Mouse (Mus musculus) hindbrain, postnatal 0 days (tissue): ENCODE results near the gene Gimap4. TPM values are rescaled to one million over a fixed set of nuclear protein-coding genes. Genes with fewer than 3 reads are reported as not detected.

ENCODE experiments used
- ATAC-seq: fragments of 200-750 bp; cut with Nextera tagmentation; 2 replicates; pipeline ENCODE4 v1.8.0; 2017; ENCODE audit warnings: mild to moderate bottlenecking, moderate TSS enrichment, moderate library complexity
- DNase-seq: peaks from one replicate; pipeline ENCODE4 v3.0.0-alpha.2; 2015; ENCODE audit warnings: low spot score
- H3K27ac ChIP-seq: fragments of 300-500 bp; sonication (generic); 2 replicates; pipeline ENCODE4 v1.5.1; 2014; ENCODE audit warnings: mild to moderate bottlenecking
- H3K27me3 ChIP-seq: fragments of 300-500 bp; sonication (generic); 2 replicates; pipeline ENCODE4 v1.6.1; 2014; ENCODE audit warnings: low read length, mixed read lengths; ENCODE audit not compliant: insufficient read depth
- H3K36me3 ChIP-seq: fragments of 300-500 bp; sonication (generic); 2 replicates; pipeline ENCODE4 v1.6.1; 2014; ENCODE audit warnings: low read length, mixed read lengths; ENCODE audit not compliant: insufficient read depth
- H3K4me1 ChIP-seq: fragments of 300-500 bp; sonication (generic); 2 replicates; pipeline ENCODE4 v1.6.1; 2014; ENCODE audit warnings: antibody characterized with exemption, low read length, mixed read lengths; ENCODE audit not compliant: insufficient read depth
- H3K4me2 ChIP-seq: fragments of 300-500 bp; sonication (generic); 2 replicates; pipeline ENCODE4 v1.6.1; 2014; ENCODE audit warnings: low read depth, mild to moderate bottlenecking, low read length, moderate library complexity, mixed read lengths
- H3K4me3 ChIP-seq: fragments of 300-500 bp; sonication (generic); 2 replicates; pipeline ENCODE4 v1.5.1; 2014; ENCODE audit warnings: low read length
- H3K9ac ChIP-seq: fragments of 300-500 bp; sonication (generic); replicated peaks from 2 replicates; pipeline ENCODE4 v1.6.1; 2014; ENCODE audit warnings: mild to moderate bottlenecking, low read length, moderate library complexity, mixed read lengths
- H3K9me3 ChIP-seq: fragments of 300-500 bp; sonication (generic); 2 replicates; pipeline ENCODE4 v1.6.1; 2016; ENCODE audit warnings: low read length, mixed read lengths
- CTCF ChIP-seq: IDR thresholded peaks from 2 replicates; pipeline ENCODE4 v1.5.1; 2016; ENCODE audit warnings: antibody characterized with exemption, control low read depth, low read depth
- WGBS: fragments of 180-500 bp; shearing (Covaris S2); extraction: QIAGEN DNeasy Blood & Tissue Kit; methylation state at CpG from one replicate; pipeline ENCODE4 v1.1.7; 2014; 5-methylcytosine and 5-hydroxymethylcytosine counted together
- polyA plus RNA-seq: library from polyadenylated mRNA; unstranded; fragments of >200 nt; fragmentation: Nextera tagmentation; extraction: Ambion mirVana; gene quantifications from 2 replicates; pipeline ENCODE4 v1.2.1, GENCODE M21; 2015
- total RNA-seq: library from RNA; depleted of rRNA; stranded (reverse); fragments of >200 nt; gene quantifications from 2 replicates; pipeline ENCODE4 v1.2.3, GENCODE M21; 2014; rRNA removed

The Gimap4 gene
- total and polyA plus RNA-seq, 2 experiments from 2014 or later, result 0.56 to 0.78 TPM

DNA sequence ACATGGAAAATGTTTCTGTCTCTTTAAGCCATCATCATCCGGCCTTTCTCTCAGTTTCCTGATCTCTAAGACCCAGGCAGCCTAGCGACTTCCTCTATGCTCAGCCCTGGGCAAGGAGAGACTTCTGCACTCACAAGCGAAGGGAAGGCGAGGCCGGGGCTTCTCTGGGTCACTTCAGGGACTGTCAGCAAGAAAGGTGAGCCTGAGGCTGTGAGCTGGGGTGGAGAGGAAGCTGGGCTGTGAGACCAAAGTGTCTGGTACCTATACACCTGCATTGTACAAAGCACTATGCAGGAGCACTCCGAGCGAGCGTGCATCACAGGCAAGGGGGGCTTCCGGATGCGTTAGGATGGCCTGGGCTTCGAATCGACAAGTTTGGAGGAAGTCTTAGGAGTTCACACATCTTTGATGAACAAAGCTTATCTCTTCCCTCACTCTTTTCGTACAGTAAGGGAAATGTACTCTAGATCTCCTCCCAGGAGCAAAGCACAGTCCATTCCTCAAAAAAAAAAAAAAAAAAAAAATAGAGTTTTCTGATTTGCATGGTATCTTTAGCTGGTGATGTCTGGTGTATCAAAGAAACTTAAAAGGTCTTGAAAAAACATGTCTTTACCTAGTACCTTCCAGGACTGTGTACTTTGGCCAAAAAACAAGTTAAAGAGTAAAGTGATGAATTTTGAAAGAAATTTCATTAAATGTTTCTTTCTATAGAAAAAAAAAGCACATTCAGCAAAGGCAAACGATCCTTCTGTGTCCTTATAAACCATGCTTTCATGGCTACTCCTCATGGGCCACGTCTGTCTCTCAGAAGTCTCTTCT, 54.8 kb downstream of the Gimap4 start, which contains the start of gene Gimap1:
Gene Gimap1 (plus strand): TSS at position 94 of the 819 bp plus-strand sequence.
- Histone ChIP-seq H3K27ac (no peak within 1 kb of the TSS), H3K27me3 (no peaks in the 10 kb centered on the region), H3K9ac (no peak within 1 kb of the TSS), H3K4me2 (no peak within 1 kb of the TSS), H3K9me3 (no peaks in the 10 kb centered on the region), H3K4me1 (peaks cover 5% of the 10 kb centered on the region; the same call in 1 of the 2 replicates), H3K36me3 (no peaks in the 10 kb centered on the region), H3K4me3 (no peak within 1 kb of the TSS)
- WGBS, result 78% methylated on average over 15 of the region's 15 CpGs
- DNase-seq (no peak), ATAC-seq (no peak)
- TF ChIP-seq CTCF, result no peak

DNA sequence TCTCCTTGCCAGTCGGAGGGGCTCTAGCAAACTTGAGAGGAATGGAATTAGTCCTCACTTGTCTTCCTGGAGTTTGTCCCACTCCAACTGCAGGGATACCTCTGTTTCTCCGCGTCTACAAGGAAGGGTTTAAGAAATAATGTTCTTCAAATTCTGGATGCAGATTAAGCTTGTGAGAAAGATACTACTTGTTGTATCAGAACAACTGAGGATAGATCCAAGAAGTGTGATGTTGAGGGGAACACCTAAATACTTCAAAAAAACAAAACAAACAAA, 55.4 kb downstream of the Gimap4 start:
- ATAC-seq (no peak), DNase-seq (no peak)
- 81% methylated on average over 3 of the region's 3 CpGs for WGBS
- Histone ChIP-seq H3K4me2 (no peak overlapping the region), H3K36me3 (no peaks in the 10 kb centered on the region), H3K27ac (no peak overlapping the region), H3K4me1 (peaks cover 5% of the 10 kb centered on the region; the same call in 1 of the 2 replicates), H3K9me3 (no peaks in the 10 kb centered on the region), H3K4me3 (no peak overlapping the region), H3K9ac (no peak overlapping the region), H3K27me3 (no peaks in the 10 kb centered on the region)
- TF ChIP-seq CTCF, result no peak

DNA sequence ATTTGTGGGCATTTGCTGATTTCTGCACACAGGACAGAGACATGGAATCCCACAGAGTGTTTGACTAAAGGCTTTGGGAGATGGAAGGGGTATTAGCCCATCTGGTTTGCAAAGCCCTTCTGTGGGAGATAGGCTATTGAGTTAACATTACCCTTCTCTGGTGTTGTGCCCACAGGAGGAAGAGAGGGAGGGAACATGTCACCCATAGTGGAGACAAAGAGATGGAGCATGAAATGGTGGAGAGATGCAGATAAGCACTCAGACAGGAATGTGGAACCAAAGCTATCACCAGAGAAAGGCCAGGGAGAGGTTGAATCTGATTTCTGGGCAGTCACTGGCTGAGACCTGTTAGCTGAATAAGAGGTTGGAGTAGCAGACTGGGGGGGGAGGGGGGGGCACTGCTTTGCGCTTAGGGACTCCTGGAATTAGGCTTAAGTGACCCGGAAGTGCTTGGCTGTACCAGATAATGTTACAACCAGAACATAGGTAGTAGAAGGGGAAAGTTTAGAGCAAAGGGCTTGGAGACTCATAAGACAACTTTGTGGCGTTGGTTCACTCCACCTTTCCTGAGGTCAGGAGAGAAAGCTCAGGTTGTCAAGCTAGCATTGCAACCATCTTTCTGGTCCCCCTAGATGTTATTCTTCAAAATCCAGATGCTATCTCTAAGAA, 56.3 kb downstream of the Gimap4 start:
- no peak overlapping the region for H3K9ac ChIP-seq
- H3K4me3 ChIP-seq, result no peak overlapping the region
- no peak for TF ChIP-seq CTCF
- no peak overlapping the region for H3K27ac ChIP-seq
- H3K27me3 ChIP-seq, result no peaks in the 10 kb centered on the region
- 75% methylated on average over 3 of the region's 3 CpGs for WGBS
- no peaks in the 10 kb centered on the region for H3K36me3 ChIP-seq
- H3K4me2 ChIP-seq, result no peak overlapping the region
- no peak for DNase-seq
- ATAC-seq, result no peak
- no peaks in the 10 kb centered on the region for H3K9me3 ChIP-seq
- H3K4me1 ChIP-seq, result peaks cover 5% of the 10 kb centered on the region; the same call in 1 of the 2 replicates

DNA sequence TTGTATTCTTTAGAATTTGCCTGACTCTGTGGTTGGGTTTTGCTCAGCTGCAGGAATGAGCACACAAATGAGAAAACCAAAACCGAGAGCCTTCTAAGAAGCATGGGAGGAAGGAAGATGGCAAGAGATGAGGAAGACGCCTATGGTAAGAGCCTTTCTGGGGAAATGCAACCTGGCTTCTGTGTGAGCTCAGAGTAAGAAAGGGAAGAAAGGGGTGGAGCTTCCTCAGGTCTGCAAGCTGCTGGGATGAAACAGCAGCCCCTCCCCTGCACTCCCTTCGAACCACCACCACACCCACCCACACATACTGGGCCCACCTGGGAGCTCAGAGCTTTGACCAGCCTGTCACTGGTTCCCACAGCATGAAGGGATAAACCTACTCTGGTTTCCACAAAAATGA, 56.9 kb downstream of the Gimap4 start:
- DNase-seq (no peak), ATAC-seq (no peak)
- no peak overlapping the region for H3K4me3 ChIP-seq
- no peak for TF ChIP-seq CTCF
- H3K36me3 ChIP-seq, result no peaks in the 10 kb centered on the region
- no peaks in the 10 kb centered on the region for H3K27me3 ChIP-seq
- H3K4me1 ChIP-seq, result peaks cover 5% of the 10 kb centered on the region; the same call in 1 of the 2 replicates
- H3K9me3 ChIP-seq, result no peaks in the 10 kb centered on the region
- WGBS, result 39% methylated on average over 3 of the region's 3 CpGs
- no peak overlapping the region for H3K9ac ChIP-seq
- no peak overlapping the region for H3K27ac ChIP-seq
- no peak overlapping the region for H3K4me2 ChIP-seq

Other genes with a start within 250 kb of the Gimap4 start
- gene Zfp467, start 238.7 kb upstream of the Gimap4 start, total RNA-seq, result 27.5 and 61.1 TPM in 2 replicates
- gene Zfp467, start 238.7 kb upstream of the Gimap4 start, polyA plus RNA-seq, result 39.1 and 39.4 TPM in 2 replicates
- 0.73 and 0.86 TPM in 2 replicates for gene Sspo, start 236.3 kb upstream of the Gimap4 start, total RNA-seq
- 0.10 and 0.38 TPM in 2 replicates for gene Sspo, start 236.3 kb upstream of the Gimap4 start, polyA plus RNA-seq
- 407 and 443 TPM in 2 replicates for gene Atp6v0e2, start 146.9 kb upstream of the Gimap4 start, total RNA-seq
- 446 and 455 TPM in 2 replicates for gene Atp6v0e2, start 146.9 kb upstream of the Gimap4 start, polyA plus RNA-seq
- 32.0 and 50.1 TPM in 2 replicates for gene Lrrc61, start 129.8 kb upstream of the Gimap4 start, total RNA-seq
- gene Lrrc61, start 129.8 kb upstream of the Gimap4 start, polyA plus RNA-seq, result 14.2 and 15.7 TPM in 2 replicates
- 2.7 and 4.3 TPM in 2 replicates for gene Rarres2, start 111.8 kb upstream of the Gimap4 start, total RNA-seq
- 10.0 and 10.4 TPM in 2 replicates for gene Rarres2, start 111.8 kb upstream of the Gimap4 start, polyA plus RNA-seq
- gene Gm45021, start 94.9 kb upstream of the Gimap4 start, total RNA-seq, result not detected in 2 replicates
- gene Gm45021, start 94.9 kb upstream of the Gimap4 start, polyA plus RNA-seq, result not detected in 2 replicates
- gene Repin1, start 90.7 kb upstream of the Gimap4 start, total RNA-seq, result 83.1 and 86.9 TPM in 2 replicates
- 40.6 and 41.2 TPM in 2 replicates for gene Repin1, start 90.7 kb upstream of the Gimap4 start, polyA plus RNA-seq
- gene Gm44965, start 90.6 kb upstream of the Gimap4 start, total RNA-seq, result not detected in 2 replicates
- gene Gm44965, start 90.6 kb upstream of the Gimap4 start, polyA plus RNA-seq, result 0.54 TPM in 1 of 2 replicates, not detected in the other
- gene Zfp775, start 82.5 kb upstream of the Gimap4 start, total RNA-seq, result 11.6 and 13.5 TPM in 2 replicates
- 7.2 and 8.8 TPM in 2 replicates for gene Zfp775, start 82.5 kb upstream of the Gimap4 start, polyA plus RNA-seq
- gene AI854703, start 57.8 kb upstream of the Gimap4 start, total RNA-seq, result 53.3 and 54.9 TPM in 2 replicates
- 29.3 and 30.2 TPM in 2 replicates for gene AI854703, start 57.8 kb upstream of the Gimap4 start, polyA plus RNA-seq
- gene Gimap8, start 37.3 kb upstream of the Gimap4 start, total RNA-seq, result 0.72 and 1.3 TPM in 2 replicates
- 0.40 and 0.49 TPM in 2 replicates for gene Gimap8, start 37.3 kb upstream of the Gimap4 start, polyA plus RNA-seq
- gene Gimap9, start 8.4 kb upstream of the Gimap4 start, total RNA-seq, result 2.1 and 2.4 TPM in 2 replicates
- 1.2 and 2.0 TPM in 2 replicates for gene Gimap9, start 8.4 kb upstream of the Gimap4 start, polyA plus RNA-seq
- gene Gimap6, start 23.7 kb downstream of the Gimap4 start, total RNA-seq, result 3.5 and 5.7 TPM in 2 replicates
- gene Gimap6, start 23.7 kb downstream of the Gimap4 start, polyA plus RNA-seq, result 6.7 and 7.1 TPM in 2 replicates
- gene Gm28053, start 34.1 kb downstream of the Gimap4 start, total RNA-seq, result not detected in 2 replicates
- gene Gm28053, start 34.1 kb downstream of the Gimap4 start, polyA plus RNA-seq, result not detected in 2 replicates
- gene Gimap7, start 34.1 kb downstream of the Gimap4 start, total RNA-seq, result not detected in 2 replicates
- not detected in 2 replicates for gene Gimap7, start 34.1 kb downstream of the Gimap4 start, polyA plus RNA-seq
- 4.1 and 4.5 TPM in 2 replicates for gene Gimap1, start 54.5 kb downstream of the Gimap4 start, total RNA-seq
- gene Gimap1, start 54.5 kb downstream of the Gimap4 start, polyA plus RNA-seq, result 2.8 and 3.7 TPM in 2 replicates
- gene Gimap5, start 61.6 kb downstream of the Gimap4 start, total RNA-seq, result 0.68 and 5.1 TPM in 2 replicates
- gene Gimap5, start 61.6 kb downstream of the Gimap4 start, polyA plus RNA-seq, result 1.9 and 2.4 TPM in 2 replicates
- gene Gimap3, start 86.3 kb downstream of the Gimap4 start, total RNA-seq, result not detected in 2 replicates
- not detected in 2 replicates for gene Gimap3, start 86.3 kb downstream of the Gimap4 start, polyA plus RNA-seq
- 27.2 and 45.4 TPM in 2 replicates for gene Tmem176a, start 156.4 kb downstream of the Gimap4 start, total RNA-seq
- 35.8 and 40.1 TPM in 2 replicates for gene Tmem176a, start 156.4 kb downstream of the Gimap4 start, polyA plus RNA-seq
- gene Tmem176b, start 156.9 kb downstream of the Gimap4 start, total RNA-seq, result 81.9 and 108 TPM in 2 replicates
- 148 and 152 TPM in 2 replicates for gene Tmem176b, start 156.9 kb downstream of the Gimap4 start, polyA plus RNA-seq
- gene Aoc1, start 188.3 kb downstream of the Gimap4 start, total RNA-seq, result 0.42 TPM in 1 of 2 replicates, not detected in the other
- gene Aoc1, start 188.3 kb downstream of the Gimap4 start, polyA plus RNA-seq, result 0.06 and 0.11 TPM in 2 replicates
- not detected in 2 replicates for gene 1600015I10Rik, start 245.3 kb downstream of the Gimap4 start, total RNA-seq
- gene 1600015I10Rik, start 245.3 kb downstream of the Gimap4 start, polyA plus RNA-seq, result not detected in 2 replicates